ENCODE assay signal across 18 mouse cellular contexts in the genomic region with DNA sequence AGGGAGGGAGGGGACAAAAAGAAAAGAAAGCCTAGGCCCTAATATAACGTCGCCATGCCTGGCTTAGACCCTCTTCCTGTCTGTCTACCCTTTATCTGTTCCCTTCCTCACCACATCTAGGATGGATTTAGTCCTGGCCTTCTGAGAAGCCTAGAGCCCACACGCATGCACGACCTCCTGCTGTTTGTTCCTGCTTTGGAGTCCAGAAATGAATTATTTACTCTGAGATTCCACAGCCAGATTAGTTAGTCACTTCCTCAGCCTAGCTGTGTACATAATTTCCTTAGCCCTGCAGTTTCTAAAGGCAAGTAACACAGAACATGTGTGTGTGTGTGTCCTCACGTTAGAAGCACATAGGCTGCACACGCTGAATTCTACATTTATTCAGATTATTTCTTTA. TPM values are rescaled to one million over a fixed set of nuclear protein-coding genes. Genes with fewer than 3 reads are reported as not detected.
DNase-seq lines count a peak whose midpoint lies in the region; ATAC-seq and TF ChIP-seq lines count a peak whose summit lies in the region.
"Had no signal": no experiment of that assay in that cellular context is flagged by ENCODE, and none has a peak within 500 bp of the region (broad histone marks: within the 10 kb centered on the region; RNA-seq: fewer than 3 reads in every experiment).

No protein-coding gene starts in this region.

- ATAC-seq in heart, embryonic 11.5 days (replicated peaks; ENCODE audit: insufficient number of reproducible peaks, low FRiP score, low TSS enrichment): no peak
- no peak for ATAC-seq in liver, postnatal 0 days
- ATAC-seq in liver, embryonic 12.5 days: no peak
- 0 out of 2 replicates have a peak, but pooled peaks have one; percentile 18 for ATAC-seq in common myeloid progenitor, adult 5-6 weeks (replicated peaks; ENCODE audit: low read depth, poor library complexity, severe bottlenecking)
- peak; percentile 75 for ATAC-seq in stomach, postnatal 0 days (ENCODE audit: low FRiP score, low TSS enrichment)
- ATAC-seq: activated CD4-positive, CD25-positive, alpha-beta regulatory T cell, adult 4 months had no signal

- no peak overlapping the region for H3K9ac ChIP-seq in heart, embryonic 11.5 days (ENCODE audit: low read depth, low read length)
- 0 out of 2 replicates have a peak overlapping the region, but pooled peaks have one; percentile 21 for H3K9ac ChIP-seq in liver, postnatal 0 days (replicated peaks)
- H3K9ac ChIP-seq in liver, embryonic 12.5 days: no peak overlapping the region
- H3K9ac ChIP-seq in stomach, postnatal 0 days (ENCODE audit: low read length): no peak overlapping the region
- H3K9ac ChIP-seq: embryonic facial prominence, embryonic 12.5 days; forebrain, postnatal 0 days; neural tube, embryonic 13.5 days had no signal

- H3K36me3 ChIP-seq in heart, embryonic 10.5 days: no peaks in the 10 kb centered on the region
- H3K36me3 ChIP-seq in heart, embryonic 11.5 days (ENCODE audit: control insufficient read depth, insufficient read depth, low read length): no peaks in the 10 kb centered on the region
- H3K36me3 ChIP-seq in liver, postnatal 0 days (replicated peaks; ENCODE audit: insufficient read depth, low read length): no peaks in the 10 kb centered on the region
- H3K36me3 ChIP-seq in liver, embryonic 12.5 days: no peaks in the 10 kb centered on the region
- no peaks in the 10 kb centered on the region for H3K36me3 ChIP-seq in stomach, postnatal 0 days (ENCODE audit: control insufficient read depth, insufficient read depth, low read length)
- H3K36me3 ChIP-seq: embryonic facial prominence, embryonic 12.5 days; neural tube, embryonic 13.5 days had no signal

- H3K4me1 ChIP-seq in heart, embryonic 10.5 days: no peaks in the 10 kb centered on the region
- no peaks in the 10 kb centered on the region for H3K4me1 ChIP-seq in heart, embryonic 11.5 days (ENCODE audit: control insufficient read depth, insufficient read depth, low read length)
- H3K4me1 ChIP-seq in liver, postnatal 0 days (ENCODE audit: insufficient read depth): peaks cover 11% of the 10 kb centered on the region
- peaks cover 8% of the 10 kb centered on the region; the same call in 1 of the 2 replicates for H3K4me1 ChIP-seq in liver, embryonic 12.5 days
- H3K4me1 ChIP-seq in stomach, postnatal 0 days (replicated peaks; ENCODE audit: control insufficient read depth, insufficient read depth): peaks cover 3% of the 10 kb centered on the region; the same call in 1 of the 2 replicates
- H3K4me1 ChIP-seq: embryonic facial prominence, embryonic 12.5 days; neural tube, embryonic 13.5 days had no signal

- no peak for TF ChIP-seq CTCF in liver, postnatal 0 days (IDR thresholded peaks at IDR 0.05; ENCODE audit: low read depth)
- no peak for TF ChIP-seq CTCF in stomach, postnatal 0 days (IDR thresholded peaks at IDR 0.05; ENCODE audit: low read depth)

- no peak overlapping the region for H3K4me3 ChIP-seq in heart, embryonic 10.5 days
- H3K4me3 ChIP-seq in heart, embryonic 11.5 days (ENCODE audit: low read depth, low read length): no peak overlapping the region
- no peak overlapping the region for H3K4me3 ChIP-seq in liver, postnatal 0 days (ENCODE audit: low read depth, low read length)
- H3K4me3 ChIP-seq in liver, embryonic 12.5 days: no peak overlapping the region
- no peak overlapping the region for H3K4me3 ChIP-seq in stomach, postnatal 0 days (ENCODE audit: low read depth, low read length)
- H3K4me3 ChIP-seq: embryonic facial prominence, embryonic 12.5 days; neural tube, embryonic 13.5 days had no signal

- no peak overlapping the region for H3K4me2 ChIP-seq in heart, embryonic 11.5 days
- no peak overlapping the region for H3K4me2 ChIP-seq in liver, postnatal 0 days (ENCODE audit: low read depth, low read length)
- no peak overlapping the region for H3K4me2 ChIP-seq in liver, embryonic 12.5 days
- H3K4me2 ChIP-seq in stomach, postnatal 0 days (replicated peaks; ENCODE audit: low read depth): no peak overlapping the region
- H3K4me2 ChIP-seq: embryonic facial prominence, embryonic 12.5 days; neural tube, embryonic 13.5 days had no signal

- DNase-seq in heart, embryonic 10.5 days (ENCODE audit: low spot score): no peak
- no peak for DNase-seq in liver, postnatal 0 days
- DNase-seq in stomach, postnatal 0 days (ENCODE audit: low spot score): no peak
- no peak for DNase-seq in right cerebral cortex, postnatal 36 days (ENCODE audit: low spot score in 2 of 2)
- no peak for DNase-seq in cerebellum, adult 9-10 months
- DNase-seq: adrenal gland, postnatal 25 days; cerebellum, adult 2 months; forebrain, postnatal 0 days; liver; lung, postnatal 10 days; right cerebral cortex, postnatal 4 days; thymus, adult 2 months had no signal

- TF ChIP-seq EP300 in liver, postnatal 0 days (IDR thresholded peaks at IDR 0.05; ENCODE audit: low read depth): no peak
- TF ChIP-seq EP300 in stomach, postnatal 0 days (optimal IDR thresholded peaks at IDR 0.05): no peak

- H3K9me3 ChIP-seq in heart, embryonic 10.5 days: no peaks in the 10 kb centered on the region
- no peaks in the 10 kb centered on the region for H3K9me3 ChIP-seq in heart, embryonic 11.5 days (replicated peaks; ENCODE audit: control insufficient read depth, low read length)
- H3K9me3 ChIP-seq in liver, postnatal 0 days (ENCODE audit: low read length): no peaks in the 10 kb centered on the region
- H3K9me3 ChIP-seq in liver, embryonic 12.5 days (replicated peaks): no peaks in the 10 kb centered on the region
- no peaks in the 10 kb centered on the region for H3K9me3 ChIP-seq in stomach, postnatal 0 days (ENCODE audit: control insufficient read depth, low read length)
- H3K9me3 ChIP-seq: embryonic facial prominence, embryonic 12.5 days; neural tube, embryonic 13.5 days had no signal

- peak overlapping the region; percentile 29; the same call in 1 of the 2 replicates for H3K27ac ChIP-seq in heart, embryonic 10.5 days
- H3K27ac ChIP-seq in heart, embryonic 11.5 days (ENCODE audit: low read depth, low read length): no peak overlapping the region
- H3K27ac ChIP-seq in liver, postnatal 0 days (ENCODE audit: low read depth): no peak overlapping the region; the same call in 1 of the 2 replicates
- H3K27ac ChIP-seq in liver, embryonic 12.5 days: no peak overlapping the region
- no peak overlapping the region for H3K27ac ChIP-seq in stomach, postnatal 0 days (replicated peaks)
- H3K27ac ChIP-seq: embryonic facial prominence, embryonic 12.5 days; neural tube, embryonic 13.5 days had no signal

- WGBS in heart, embryonic 10.5 days: 63% methylated on average over 6 of the region's 6 CpGs
- 66% methylated on average over 6 of the region's 6 CpGs for WGBS in heart, embryonic 11.5 days (ENCODE audit: insufficient replicate concordance)
- WGBS in liver, postnatal 0 days (ENCODE audit: insufficient replicate concordance): 41% methylated on average over 6 of the region's 6 CpGs
- 36% methylated on average over 6 of the region's 6 CpGs for WGBS in liver, embryonic 12.5 days (ENCODE audit: insufficient replicate concordance)
- 28% methylated on average over 6 of the region's 6 CpGs for WGBS in stomach, postnatal 0 days

- H3K27me3 ChIP-seq in heart, embryonic 10.5 days (ENCODE audit: insufficient read depth, poor library complexity, severe bottlenecking): no peaks in the 10 kb centered on the region
- H3K27me3 ChIP-seq in heart, embryonic 11.5 days (ENCODE audit: control insufficient read depth, insufficient read depth, low read length): no peaks in the 10 kb centered on the region
- no peaks in the 10 kb centered on the region for H3K27me3 ChIP-seq in liver, postnatal 0 days (ENCODE audit: insufficient read depth, low read length)
- no peaks in the 10 kb centered on the region for H3K27me3 ChIP-seq in liver, embryonic 12.5 days (replicated peaks)
- no peaks in the 10 kb centered on the region for H3K27me3 ChIP-seq in stomach, postnatal 0 days (ENCODE audit: control insufficient read depth, insufficient read depth, low read length)
- H3K27me3 ChIP-seq: embryonic facial prominence, embryonic 12.5 days; neural tube, embryonic 13.5 days had no signal

RNA-seq across cellular contexts. Expression of a gene that starts 10.6 kb away (rescaled TPM):
- 123 and 162 TPM in 2 replicates for polyA plus RNA-seq in heart, embryonic 10.5 days (2016; fragmentation: Nextera tagmentation; extraction: Ambion mirVana)
- 135 and 142 TPM in 2 replicates for polyA plus RNA-seq in heart, embryonic 11.5 days (2014; fragmentation: Nextera tagmentation; extraction: Ambion mirVana)
- polyA plus RNA-seq in liver, postnatal 0 days (2015; fragmentation: Nextera tagmentation; extraction: Ambion mirVana): 56.0 and 62.3 TPM in 2 replicates
- 63.6 and 64.8 TPM in 2 replicates for polyA plus RNA-seq in liver, embryonic 12.5 days (2016; fragmentation: Nextera tagmentation; extraction: Ambion mirVana)
- 74.9 and 106 TPM in 2 replicates for total RNA-seq in common myeloid progenitor, adult 5-6 weeks (2017)
- polyA plus RNA-seq in stomach, postnatal 0 days (2015; fragmentation: Nextera tagmentation; extraction: Ambion mirVana): 260 and 269 TPM in 2 replicates

RNA-seq across cellular contexts. Expression of a gene that starts 56.5 kb away (rescaled TPM):
- 299 and 335 TPM in 2 replicates for polyA plus RNA-seq in heart, embryonic 10.5 days (2016; fragmentation: Nextera tagmentation; extraction: Ambion mirVana)
- polyA plus RNA-seq in heart, embryonic 11.5 days (2014; fragmentation: Nextera tagmentation; extraction: Ambion mirVana): 421 and 474 TPM in 2 replicates
- polyA plus RNA-seq in liver, postnatal 0 days (2015; fragmentation: Nextera tagmentation; extraction: Ambion mirVana): 51.8 and 57.1 TPM in 2 replicates
- polyA plus RNA-seq in liver, embryonic 12.5 days (2016; fragmentation: Nextera tagmentation; extraction: Ambion mirVana): 46.1 and 47.7 TPM in 2 replicates
- 18.6 and 39.9 TPM in 2 replicates for total RNA-seq in common myeloid progenitor, adult 5-6 weeks (2017)
- polyA plus RNA-seq in stomach, postnatal 0 days (2015; fragmentation: Nextera tagmentation; extraction: Ambion mirVana): 127 and 132 TPM in 2 replicates

Comparison
In these comparisons a context has a peak if more than half of its experiments do, and no peak if none do; other contexts are left out.
1. ATAC-seq: peak in common myeloid progenitor, adult 5-6 weeks (single experiment) and stomach, postnatal 0 days (single experiment); none in heart, embryonic 11.5 days (single experiment), liver, postnatal 0 days (single experiment) and liver, embryonic 12.5 days (single experiment).